Mouse (Mus musculus) adrenal gland, postnatal 10 days (tissue): ENCODE results near the gene Nos1ap. TPM values are rescaled to one million over a fixed set of nuclear protein-coding genes. Genes with fewer than 3 reads are reported as not detected.

ENCODE experiments used
- DNase-seq: peaks from one replicate; pipeline ENCODE4 v3.0.0; 2021; ENCODE audit warnings: mixed read lengths
- total RNA-seq, 2 experiments: library from RNA; stranded (reverse); gene quantifications; 2 replicates each; pipeline ENCODE4 v1.2.3; 2021

Nos1ap gene
- total RNA-seq, 2 experiments from 2014 or later: 14.5 to 20.1 TPM

DNA sequence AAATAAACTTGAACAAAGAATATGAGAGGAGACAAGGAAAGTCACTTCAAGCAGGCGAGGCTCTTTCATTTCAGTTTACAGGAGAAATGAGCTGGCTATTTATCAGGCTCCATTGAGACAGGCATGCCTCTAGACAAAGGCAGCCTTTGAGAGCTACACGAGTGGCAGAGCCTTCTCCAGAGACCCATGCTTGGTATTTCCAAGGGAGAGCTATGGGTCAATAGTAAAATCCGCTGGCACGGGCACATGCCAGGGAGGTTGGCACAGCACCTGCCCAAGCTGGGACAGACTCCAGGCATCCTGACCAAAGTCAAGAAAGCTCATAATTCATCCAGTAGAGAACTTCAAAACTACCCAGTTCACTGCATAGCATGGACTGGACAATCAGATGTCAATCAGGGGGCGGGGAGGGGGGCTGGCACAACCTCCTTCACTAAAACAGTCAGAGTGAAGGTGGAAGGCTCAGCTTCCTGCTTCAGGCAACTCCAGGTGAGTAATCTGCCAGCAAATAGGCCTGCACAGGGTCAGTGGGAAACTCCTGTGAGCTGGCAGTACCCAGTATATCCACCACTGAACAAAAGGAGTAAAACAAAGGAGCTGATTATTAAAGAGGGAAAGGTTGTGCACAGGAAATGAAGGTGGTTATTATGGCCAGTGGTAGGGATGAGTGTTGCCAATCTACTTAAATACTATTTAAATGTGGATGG lies 129.6 kb downstream of the Nos1ap start:
- DNase-seq: peak; percentile 77

DNA sequence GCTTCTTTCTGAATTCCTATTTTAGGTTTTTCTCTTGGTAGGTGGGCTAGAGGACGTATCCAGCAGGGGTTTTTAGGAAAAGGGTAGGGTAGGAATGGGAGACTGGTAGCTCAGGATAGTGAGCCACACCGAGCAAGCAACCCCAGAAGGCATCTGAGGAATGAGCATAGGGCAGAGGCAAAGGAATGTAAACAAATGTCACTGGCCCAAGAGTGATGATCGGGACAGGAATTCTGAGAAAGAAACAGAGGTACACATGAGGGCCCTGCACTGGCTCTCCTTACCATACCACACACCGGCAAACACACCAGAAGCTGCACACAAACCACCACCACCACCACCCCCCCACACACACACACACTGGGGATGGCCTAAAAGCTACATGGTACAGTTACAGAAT lies 132.0 kb downstream of the Nos1ap start:
- no peak for DNase-seq

DNA sequence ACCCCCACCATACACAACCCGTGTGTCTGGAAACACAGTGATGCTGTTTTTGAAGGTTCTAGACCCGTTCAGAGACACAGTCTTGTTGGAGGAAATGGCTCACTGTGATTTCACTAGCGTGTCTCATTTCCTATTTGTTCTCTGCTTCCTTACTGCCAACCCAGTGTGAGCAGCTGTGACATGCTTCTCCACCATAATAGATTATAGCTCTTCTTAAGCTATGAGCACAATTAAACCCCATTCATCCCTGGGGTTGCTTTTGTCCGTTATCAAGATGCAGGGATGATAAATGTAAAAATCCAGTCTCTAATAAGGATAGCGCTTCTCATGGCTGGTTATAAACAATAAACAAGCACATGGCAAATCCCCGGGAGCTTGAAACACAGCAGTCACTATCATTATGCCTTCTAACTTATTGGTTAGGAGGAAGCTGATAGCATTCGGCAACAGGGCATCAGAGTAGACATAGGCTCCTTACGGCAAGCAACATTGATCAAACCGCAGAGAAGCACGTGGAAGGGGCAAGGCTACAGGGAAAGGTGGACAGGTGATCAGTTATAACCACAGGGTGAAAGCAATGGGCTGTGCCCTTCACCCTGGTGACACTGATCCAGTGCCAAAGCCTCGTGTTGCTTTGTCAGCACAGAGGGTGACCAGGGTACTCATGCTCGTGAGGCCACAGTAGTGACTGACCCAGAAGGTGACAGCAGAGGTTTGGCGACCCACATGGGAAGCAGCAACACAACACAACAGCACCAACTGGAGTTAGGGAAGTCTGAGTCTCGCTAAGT lies 133.6 kb downstream of the Nos1ap start:
- no peak for DNase-seq

DNA sequence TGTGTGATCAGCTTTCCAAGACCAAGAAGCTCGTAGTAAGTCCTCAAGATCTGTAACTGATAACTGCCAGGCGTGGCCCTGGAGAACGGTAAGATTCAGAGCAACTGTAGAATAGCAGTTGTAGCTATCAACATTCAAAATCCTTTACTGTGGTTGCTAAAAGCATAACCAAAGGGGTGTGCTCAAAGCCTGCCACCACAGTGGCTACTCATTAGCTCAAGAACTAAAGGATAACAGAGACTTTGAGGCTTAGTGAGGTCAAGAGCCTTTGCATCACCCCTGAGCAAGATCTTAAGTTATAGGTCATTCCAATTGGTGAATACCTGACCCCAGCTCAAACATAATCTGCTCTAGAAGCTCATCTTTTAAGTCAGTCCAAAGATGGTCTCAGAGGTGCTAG lies 134.3 kb downstream of the Nos1ap start:
- no peak for DNase-seq

DNA sequence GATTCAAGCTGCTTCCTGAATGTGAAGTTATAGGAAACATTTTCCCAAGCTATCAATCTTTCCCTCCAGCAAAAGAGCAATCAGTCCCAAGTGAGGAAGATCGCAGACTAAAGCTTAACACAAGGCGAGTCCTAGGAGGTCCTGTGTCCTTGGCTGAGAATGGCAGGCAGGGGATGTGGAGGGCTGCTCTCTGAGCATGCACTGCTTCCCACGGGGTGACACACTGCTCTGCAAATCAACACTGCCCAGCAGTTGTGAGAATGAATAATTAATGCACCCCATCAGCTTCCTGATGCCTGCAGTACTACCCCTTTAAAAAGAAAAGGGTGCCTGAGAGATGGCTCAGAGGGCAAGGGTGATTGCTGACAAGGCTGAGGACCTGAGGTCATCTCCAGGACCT lies 136.2 kb downstream of the Nos1ap start:
- DNase-seq: no peak

DNA sequence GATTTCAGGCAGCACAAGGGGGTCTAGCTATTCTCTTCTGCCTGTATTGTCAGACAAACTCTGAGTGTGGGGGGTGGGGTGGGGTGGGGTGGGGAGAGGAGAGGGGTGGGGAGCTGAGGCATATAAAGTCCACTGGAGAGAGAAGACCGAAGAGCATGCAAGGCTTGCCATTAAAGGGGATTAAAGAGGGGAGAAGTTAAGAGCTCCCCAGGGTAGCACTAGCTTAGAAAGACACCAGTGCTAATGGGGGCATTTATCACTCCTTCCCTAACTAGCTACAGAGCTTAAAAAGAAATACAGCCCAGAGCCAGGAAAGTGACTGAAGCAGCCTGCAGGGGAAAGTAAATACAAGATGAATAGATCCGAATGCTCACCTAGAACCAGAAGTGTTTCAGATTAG lies 141.4 kb downstream of the Nos1ap start:
- DNase-seq: no peak

GRCm38 (mm10) chr1:170445458-170445857 lies 144.2 kb downstream of the Nos1ap start:
- DNase-seq: no peak

DNA sequence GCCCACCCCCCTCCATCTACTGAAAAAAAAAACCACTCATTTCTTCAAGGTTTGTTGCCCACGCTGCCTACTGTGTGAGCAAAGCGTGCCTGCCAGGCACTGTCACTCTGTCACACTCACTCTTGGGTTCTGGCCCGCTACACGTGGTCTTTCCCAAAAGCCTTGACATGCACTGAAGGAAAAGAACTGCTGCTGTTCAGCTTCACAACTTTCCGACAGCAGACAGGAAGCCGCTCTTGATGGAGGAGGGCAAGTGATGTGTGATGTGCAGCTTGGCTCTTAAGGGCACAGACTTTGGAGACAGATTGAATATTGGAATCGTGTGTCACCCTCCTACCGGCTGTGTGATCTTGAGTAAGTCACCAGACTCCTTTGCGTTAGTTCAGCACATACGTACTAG lies 149.3 kb downstream of the Nos1ap start:
- DNase-seq: no peak

DNA sequence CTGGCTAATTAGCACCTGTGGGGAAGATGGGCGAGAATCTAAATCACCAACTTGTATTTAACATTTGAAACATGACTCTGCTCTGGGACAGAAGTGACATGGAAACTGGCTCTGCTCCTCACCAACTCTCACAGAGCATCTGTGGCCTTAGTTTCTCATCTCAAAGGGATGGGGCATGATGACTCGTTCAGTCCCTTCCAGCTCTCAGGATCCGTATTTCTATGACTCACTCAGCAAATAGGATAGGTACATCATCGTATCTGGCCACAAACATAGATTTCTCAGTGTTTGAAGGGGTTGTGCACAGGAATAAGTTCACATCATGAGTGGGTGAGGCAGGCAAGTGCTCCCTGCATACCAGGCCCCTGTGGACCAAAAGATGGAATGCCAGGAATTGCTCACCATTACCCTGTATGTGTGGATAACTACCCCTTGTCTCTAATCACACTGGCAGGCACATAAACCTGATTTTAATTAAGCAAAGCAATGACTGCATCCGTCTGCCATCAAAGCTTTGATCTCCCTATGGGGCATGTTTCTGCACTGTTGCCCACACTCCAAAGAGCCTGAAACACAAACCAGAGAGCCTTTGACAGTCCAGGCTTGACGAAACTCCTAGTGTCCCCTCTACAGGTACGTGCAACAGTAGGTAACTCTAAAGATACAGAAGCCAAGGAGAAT lies 151.1 kb downstream of the Nos1ap start:
- DNase-seq: no peak

- DNase-seq: no peak
Observed at GRCm38 (mm10) chr1:170434146-170434545, 155.5 kb downstream of the Nos1ap start.

DNA sequence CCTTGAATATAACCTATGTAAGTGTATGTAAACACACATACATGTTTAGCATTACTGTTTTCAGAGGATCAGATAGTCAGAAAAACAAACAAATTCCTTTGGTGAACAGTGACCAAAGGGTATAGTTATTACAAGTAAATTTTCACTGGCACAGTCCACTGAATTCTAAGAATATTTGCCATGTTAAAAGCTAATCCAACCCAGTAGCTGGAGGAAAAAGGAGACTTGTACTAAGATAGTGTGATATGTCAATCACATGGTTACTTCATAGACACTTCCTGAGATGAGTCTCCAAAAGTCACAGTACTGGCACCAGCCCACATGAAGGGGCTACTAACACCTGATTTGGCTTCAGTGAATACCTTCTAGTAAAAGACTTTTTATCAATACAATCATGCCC lies 156.0 kb downstream of the Nos1ap start:
- no peak for DNase-seq

- no peak for DNase-seq
Observed at GRCm38 (mm10) chr1:170432288-170432687, 157.4 kb downstream of the Nos1ap start.

DNA sequence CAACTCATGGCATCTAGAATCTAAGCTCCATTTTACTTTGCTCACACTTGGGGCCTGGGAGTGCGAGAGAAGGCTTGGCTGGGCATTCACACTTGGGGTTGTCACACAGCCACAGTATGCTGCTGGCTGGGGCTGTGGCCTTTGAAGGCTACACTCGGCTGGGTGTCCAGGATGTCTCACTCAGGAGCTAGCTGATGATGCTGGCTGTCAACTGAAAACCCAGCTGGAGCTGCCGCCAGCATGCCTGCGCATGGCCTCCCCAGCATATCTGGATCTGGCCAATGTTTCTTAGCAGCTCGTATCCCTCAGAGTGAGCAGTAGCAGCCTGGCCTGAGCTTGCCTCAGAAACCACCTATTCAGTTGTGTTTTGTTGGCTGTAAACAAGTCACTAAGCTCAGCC lies 158.3 kb downstream of the Nos1ap start:
- DNase-seq: no peak

DNA sequence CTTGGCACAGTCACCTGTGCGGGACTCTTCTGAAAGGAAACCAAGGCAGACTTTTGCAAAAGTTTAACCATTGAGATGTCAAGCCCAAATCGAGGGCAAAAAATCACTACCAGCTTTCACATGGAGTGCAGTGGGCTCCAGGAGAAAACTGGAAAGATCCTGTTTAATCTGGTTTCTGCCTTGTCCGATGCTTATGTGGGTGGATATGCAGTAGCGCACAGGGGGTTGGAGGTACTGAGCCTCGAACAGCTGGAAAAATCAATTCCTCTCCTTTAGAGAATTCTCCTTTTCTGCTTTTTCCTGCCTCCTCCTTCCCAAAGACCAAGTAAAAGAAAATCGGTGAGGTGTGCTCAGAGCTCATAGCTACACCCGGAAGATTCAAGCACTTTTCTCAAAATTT lies 159.0 kb downstream of the Nos1ap start:
- no peak for DNase-seq

DNA sequence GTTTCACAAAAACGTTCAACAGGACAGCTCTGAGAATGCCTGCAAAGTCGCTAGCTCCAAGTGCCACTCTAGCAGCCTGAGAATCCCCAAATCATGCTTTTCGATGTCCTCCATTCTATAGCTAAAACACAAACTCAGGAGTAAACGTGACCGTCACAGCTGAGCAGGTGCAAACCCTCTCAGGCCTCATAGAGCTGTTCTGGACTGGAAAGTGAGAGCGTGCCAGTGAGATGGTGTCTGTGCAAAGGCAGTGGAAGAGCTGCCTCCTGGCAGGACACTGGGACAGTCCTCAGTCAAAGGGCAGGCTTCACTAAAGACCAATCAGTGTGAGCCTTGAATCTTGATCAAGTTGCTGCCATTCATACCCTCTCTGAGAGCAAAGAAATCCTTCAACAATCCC lies 160.0 kb downstream of the Nos1ap start:
- no peak for DNase-seq

GRCm38 (mm10) chr1:170428141-170428540 lies 161.5 kb downstream of the Nos1ap start:
- no peak for DNase-seq

GRCm38 (mm10) chr1:170424258-170424889 lies 165.3 kb downstream of the Nos1ap start:
- DNase-seq: no peak

DNA sequence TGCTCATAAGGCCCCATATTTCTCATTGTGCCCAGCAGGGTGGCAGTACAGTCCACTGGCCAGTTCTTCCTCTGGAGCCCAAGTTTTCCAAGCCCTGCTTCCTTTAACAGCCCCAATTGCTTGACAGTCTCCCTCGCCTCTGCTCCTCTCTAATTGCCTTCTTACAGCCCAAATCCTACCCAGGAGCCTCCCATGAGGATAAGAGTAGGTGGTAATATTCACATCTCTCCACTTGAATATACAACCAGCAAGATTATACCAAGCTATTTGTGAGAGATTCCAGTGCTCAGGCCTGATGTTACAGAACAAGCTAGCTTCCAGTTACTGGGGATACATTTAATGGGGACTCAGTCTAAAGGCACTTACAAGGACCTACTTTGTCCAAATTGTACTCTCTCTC lies 166.6 kb downstream of the Nos1ap start:
- DNase-seq: no peak

- DNase-seq: no peak
Observed at GRCm38 (mm10) chr1:170422188-170422587, 167.5 kb downstream of the Nos1ap start.

DNA sequence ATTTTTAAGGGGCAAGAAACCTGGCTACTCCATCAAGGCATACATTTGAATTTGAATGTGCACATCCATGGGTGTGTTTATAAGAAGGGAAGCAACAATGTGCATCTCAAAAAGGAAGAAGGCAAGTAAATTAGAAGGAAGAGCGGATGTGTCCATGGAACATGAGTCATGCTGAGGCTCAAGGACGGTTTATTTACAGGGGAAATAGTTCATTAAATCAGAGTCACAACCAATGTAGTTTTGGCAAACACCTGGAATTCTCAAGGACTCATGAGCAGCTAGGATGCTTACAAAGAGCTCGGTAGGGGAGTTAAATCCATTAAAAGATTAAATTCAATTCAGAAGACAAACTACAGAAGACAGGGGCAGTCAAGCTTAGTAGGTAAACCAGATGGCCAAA lies 169.7 kb downstream of the Nos1ap start:
- no peak for DNase-seq

DNA sequence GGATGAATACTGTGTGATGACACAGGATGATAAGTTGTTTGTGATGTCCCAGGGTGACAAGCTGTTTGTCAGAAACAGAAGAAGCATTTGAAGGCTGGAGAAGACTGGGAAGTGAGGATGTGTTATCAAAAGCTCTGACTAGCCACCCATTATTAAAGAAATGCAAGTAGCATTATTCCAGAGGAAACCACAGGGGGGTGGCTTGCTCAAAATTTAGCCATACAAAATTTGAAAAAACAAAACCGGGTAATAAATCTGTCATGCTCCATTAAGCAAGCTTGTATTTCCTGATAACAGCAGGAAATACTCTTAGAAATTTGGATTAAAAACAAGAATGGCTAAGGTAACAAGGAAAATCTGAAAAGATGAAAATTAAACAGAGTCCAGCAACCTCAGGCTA lies 171.5 kb downstream of the Nos1ap start:
- DNase-seq: peak; percentile 19

GRCm38 (mm10) chr1:170416967-170417366 lies 172.7 kb downstream of the Nos1ap start:
- DNase-seq: no peak

DNA sequence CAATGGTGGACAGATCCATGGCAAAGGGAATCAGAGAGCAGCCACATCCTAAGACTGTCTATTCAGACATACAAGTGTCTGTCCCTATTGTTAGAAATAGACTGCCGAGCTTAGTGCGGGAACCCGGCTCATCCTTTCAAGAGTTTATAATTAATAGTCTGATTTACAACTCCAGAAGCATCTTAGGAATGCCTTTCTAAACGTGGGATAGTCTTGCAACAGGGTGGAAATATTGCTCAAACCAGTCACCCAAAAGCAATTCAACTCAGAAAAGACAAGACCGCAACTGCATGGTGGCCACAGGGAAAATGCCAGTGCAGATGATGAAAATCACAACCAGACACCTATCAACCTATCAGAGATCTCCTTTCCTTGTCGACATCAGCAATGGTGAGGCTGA lies 173.5 kb downstream of the Nos1ap start:
- no peak for DNase-seq
